Comparison of ENCODE assay signal across 8 mouse cellular contexts in genomic region chr2:70661715-70662495, GRCm38 (mm10). TPM values are rescaled to one million over a fixed set of nuclear protein-coding genes. Genes with fewer than 3 reads are reported as not detected.
A peak's percentile ranks its signal among the peaks of the same experiment; 100 is the strongest.
DNase-seq lines count a peak whose midpoint lies in the region; ATAC-seq and TF ChIP-seq lines count a peak whose summit lies in the region.

Gm26558 (minus strand) TSS chr2:70662108.

- H3K27ac ChIP-seq in embryonic facial prominence, embryonic 13.5 days = peak within 1 kb of the TSS; percentile 93
- H3K27ac ChIP-seq in hindbrain, postnatal 0 days = peak within 1 kb of the TSS; percentile 92
- peak within 1 kb of the TSS; percentile 98 for H3K27ac ChIP-seq in lung, postnatal 0 days (ENCODE audit: low read length)
- peak within 1 kb of the TSS; percentile 99 for H3K27ac ChIP-seq in stomach, postnatal 0 days (replicated peaks)

- no peak for TF ChIP-seq EP300 in lung, postnatal 0 days (IDR thresholded peaks at IDR 0.05)
- no peak for TF ChIP-seq EP300 in stomach, postnatal 0 days (optimal IDR thresholded peaks at IDR 0.05)

- DNase-seq in lung, adult 2 months = no peak
- no peak for DNase-seq in lung, postnatal 14 days
- DNase-seq in hindbrain, postnatal 0 days (ENCODE audit: low spot score) = no peak
- DNase-seq in lung, postnatal 0 days (ENCODE audit: low spot score) = peak; percentile 63
- no peak for DNase-seq in stomach, postnatal 0 days (ENCODE audit: low spot score)
- DNase-seq in thymus, postnatal 36 days = no peak

- peak within 1 kb of the TSS; percentile 92 for H3K4me3 ChIP-seq in lung, adult 2 months (replicated peaks; ENCODE audit: extremely low read depth, low read depth, low read length)
- H3K4me3 ChIP-seq in embryonic facial prominence, embryonic 13.5 days = peak within 1 kb of the TSS; percentile 95
- H3K4me3 ChIP-seq in hindbrain, postnatal 0 days (ENCODE audit: low read length) = peak within 1 kb of the TSS; percentile 91
- peak within 1 kb of the TSS; percentile 96 for H3K4me3 ChIP-seq in lung, postnatal 0 days (ENCODE audit: low read depth, low read length)
- H3K4me3 ChIP-seq in stomach, postnatal 0 days (ENCODE audit: low read depth, low read length) = peak within 1 kb of the TSS; percentile 97

- ATAC-seq in activated CD4-positive, CD25-positive, alpha-beta regulatory T cell, adult 4 months = peak; percentile 32
- ATAC-seq in embryonic facial prominence, embryonic 13.5 days (ENCODE audit: insufficient number of reproducible peaks, insufficient read depth, low FRiP score, low TSS enrichment, low read depth) = peak; percentile 73
- peak; percentile 81 for ATAC-seq in hindbrain, postnatal 0 days
- peak; percentile 77 for ATAC-seq in lung, postnatal 0 days
- peak; percentile 78; the same call in 1 of the 2 replicates for ATAC-seq in stomach, postnatal 0 days (ENCODE audit: low FRiP score, low TSS enrichment)

- H3K4me2 ChIP-seq in embryonic facial prominence, embryonic 13.5 days = peak within 1 kb of the TSS; percentile 84
- H3K4me2 ChIP-seq in hindbrain, postnatal 0 days (ENCODE audit: low read depth, low read length) = peak within 1 kb of the TSS; percentile 92
- H3K4me2 ChIP-seq in lung, postnatal 0 days (replicated peaks; ENCODE audit: low read depth, low read length) = peak within 1 kb of the TSS; percentile 68
- peak within 1 kb of the TSS; percentile 72 for H3K4me2 ChIP-seq in stomach, postnatal 0 days (replicated peaks; ENCODE audit: low read depth)

- no peaks in the 10 kb centered on the region for H3K9me3 ChIP-seq in embryonic facial prominence, embryonic 13.5 days
- no peaks in the 10 kb centered on the region for H3K9me3 ChIP-seq in hindbrain, postnatal 0 days (ENCODE audit: low read length)
- no peaks in the 10 kb centered on the region for H3K9me3 ChIP-seq in lung, postnatal 0 days (ENCODE audit: low read length)
- H3K9me3 ChIP-seq in stomach, postnatal 0 days (ENCODE audit: control insufficient read depth, low read length) = no peaks in the 10 kb centered on the region

- H3K27me3 ChIP-seq in embryonic facial prominence, embryonic 13.5 days = peaks cover 7% of the 10 kb centered on the region; the same call in 1 of the 2 replicates
- no peaks in the 10 kb centered on the region for H3K27me3 ChIP-seq in hindbrain, postnatal 0 days (ENCODE audit: insufficient read depth, low read length)
- H3K27me3 ChIP-seq in lung, postnatal 0 days (replicated peaks; ENCODE audit: insufficient read depth, low read length) = no peaks in the 10 kb centered on the region
- no peaks in the 10 kb centered on the region for H3K27me3 ChIP-seq in stomach, postnatal 0 days (ENCODE audit: control insufficient read depth, insufficient read depth, low read length)

- no peak for TF ChIP-seq CTCF in lung, adult 2 months (IDR thresholded peaks at IDR 0.05; ENCODE audit: insufficient read depth, low read length)
- no peak for TF ChIP-seq CTCF in hindbrain, postnatal 0 days (IDR thresholded peaks at IDR 0.05; ENCODE audit: low read depth)
- TF ChIP-seq CTCF in lung, postnatal 0 days (IDR thresholded peaks at IDR 0.05) = no peak
- TF ChIP-seq CTCF in stomach, postnatal 0 days (IDR thresholded peaks at IDR 0.05; ENCODE audit: low read depth) = no peak

- no peaks in the 10 kb centered on the region for H3K36me3 ChIP-seq in embryonic facial prominence, embryonic 13.5 days
- H3K36me3 ChIP-seq in hindbrain, postnatal 0 days (ENCODE audit: insufficient read depth, low read length) = no peaks in the 10 kb centered on the region
- H3K36me3 ChIP-seq in lung, postnatal 0 days (ENCODE audit: insufficient read depth, low read length) = no peaks in the 10 kb centered on the region
- H3K36me3 ChIP-seq in stomach, postnatal 0 days (ENCODE audit: control insufficient read depth, insufficient read depth, low read length) = no peaks in the 10 kb centered on the region

- H3K9ac ChIP-seq in embryonic facial prominence, embryonic 13.5 days = peak within 1 kb of the TSS; percentile 98
- H3K9ac ChIP-seq in hindbrain, postnatal 0 days (replicated peaks; ENCODE audit: low read length) = peak within 1 kb of the TSS; percentile 95
- H3K9ac ChIP-seq in lung, postnatal 0 days (replicated peaks; ENCODE audit: low read depth) = peak within 1 kb of the TSS; percentile 96
- peak within 1 kb of the TSS; percentile 93 for H3K9ac ChIP-seq in stomach, postnatal 0 days (ENCODE audit: low read length)

- TF ChIP-seq POLR2A in lung, adult 2 months (IDR thresholded peaks at IDR 0.05; ENCODE audit: borderline replicate concordance, extremely low read depth, low read depth, low read length) = no peak

- under 1% methylated on average over 45 of the region's 54 CpGs for WGBS in lung, adult 2 months
- under 1% methylated on average over 49 of the region's 54 CpGs for WGBS in embryonic facial prominence, embryonic 13.5 days
- WGBS in hindbrain, postnatal 0 days = under 1% methylated on average over 48 of the region's 54 CpGs
- 0% methylated on average over 49 of the region's 54 CpGs for WGBS in lung, postnatal 0 days
- WGBS in stomach, postnatal 0 days = 2% methylated on average over 53 of the region's 54 CpGs

- H3K4me1 ChIP-seq in lung, adult 2 months (ENCODE audit: control insufficient read depth, insufficient read depth, low read length) = peaks cover 19% of the 10 kb centered on the region
- H3K4me1 ChIP-seq in embryonic facial prominence, embryonic 13.5 days = peaks cover 21% of the 10 kb centered on the region
- 0 out of 2 replicates have a peak, but pooled peaks cover 12% of the 10 kb centered on the region for H3K4me1 ChIP-seq in hindbrain, postnatal 0 days (ENCODE audit: insufficient read depth, low read length)
- H3K4me1 ChIP-seq in lung, postnatal 0 days (ENCODE audit: insufficient read depth, low read depth, low read length) = peaks cover 9% of the 10 kb centered on the region; the same call in 1 of the 2 replicates
- H3K4me1 ChIP-seq in stomach, postnatal 0 days (replicated peaks; ENCODE audit: control insufficient read depth, insufficient read depth) = 0 out of 2 replicates have a peak, but pooled peaks cover 3% of the 10 kb centered on the region

RNA-seq across cellular contexts. Expression of gene Gm26558, which starts in this region (rescaled TPM):
- polyA plus RNA-seq in lung, adult 2 months (2012; rRNA removed) = 0.47 and 1.2 TPM in 2 replicates
- not detected for polyA plus RNA-seq in activated CD4-positive, CD25-positive, alpha-beta regulatory T cell, adult 4 months (2017; shearing (Covaris generic))
- 4.5 and 5.5 TPM in 2 replicates for polyA plus RNA-seq in embryonic facial prominence, embryonic 13.5 days (2015; fragmentation: Nextera tagmentation; extraction: Ambion mirVana)
- 0.47 and 0.58 TPM in 2 replicates for total RNA-seq in hindbrain, postnatal 0 days (2014; rRNA removed)
- 3.4 and 4.8 TPM in 2 replicates for polyA plus RNA-seq in hindbrain, postnatal 0 days (2015; fragmentation: Nextera tagmentation; extraction: Ambion mirVana)
- 2.8 and 4.4 TPM in 2 replicates for polyA plus RNA-seq in lung, postnatal 0 days (2015; fragmentation: Nextera tagmentation; extraction: Ambion mirVana)
- 3.2 and 3.4 TPM in 2 replicates for polyA plus RNA-seq in stomach, postnatal 0 days (2015; fragmentation: Nextera tagmentation; extraction: Ambion mirVana)

Comparison
In these comparisons a context has a peak if more than half of its experiments do, and no peak if none do; other contexts are left out.
1. Peak in ATAC-seq in activated CD4-positive, CD25-positive, alpha-beta regulatory T cell, adult 4 months; RNA of the gene not detected or under 1 TPM.